Mouse (Mus musculus) embryonic facial prominence, embryonic 14.5 days (tissue): Measurements from ENCODE around the gene Ott. TPM values are rescaled to one million over a fixed set of nuclear protein-coding genes. Genes with fewer than 3 reads are reported as not detected.
"Not testable (repeated sequence)": the region's sequence is repeated elsewhere in the genome, so short reads cannot be mapped to it uniquely, and the experiment has no call there.

ENCODE experiments used
- ATAC-seq: fragments of 200-750 bp; cut with Nextera tagmentation; 2 replicates; pipeline ENCODE4 v1.8.0; 2017; ENCODE audit warnings: low read depth, moderate number of reproducible peaks, moderate TSS enrichment
- DNase-seq: peaks from one replicate; pipeline ENCODE4 v3.0.0-alpha.2; 2015; ENCODE audit warnings: low spot score
- H3K27ac ChIP-seq: fragments of 300-500 bp; sonication (generic); replicated peaks from 2 replicates; pipeline ENCODE4 v1.5.1; 2014; ENCODE audit warnings: low read depth, mild to moderate bottlenecking, low read length, moderate library complexity
- H3K27me3 ChIP-seq: fragments of 300-500 bp; sonication (generic); replicated peaks from 2 replicates; pipeline ENCODE4 v1.6.1; 2014; ENCODE audit warnings: low read length; ENCODE audit not compliant: control insufficient read depth, insufficient read depth
- H3K36me3 ChIP-seq: fragments of 300-500 bp; sonication (generic); 2 replicates; pipeline ENCODE4 v1.6.1; 2014; ENCODE audit warnings: low read length, mixed read lengths; ENCODE audit not compliant: control insufficient read depth, insufficient read depth
- H3K4me1 ChIP-seq: fragments of 300-500 bp; sonication (generic); 2 replicates; pipeline ENCODE4 v1.6.1; 2014; ENCODE audit warnings: antibody characterized with exemption, low read length; ENCODE audit not compliant: control insufficient read depth, insufficient read depth
- H3K4me2 ChIP-seq: fragments of 300-500 bp; sonication (generic); 2 replicates; pipeline ENCODE4 v1.6.1; 2014; ENCODE audit warnings: low read depth, mild to moderate bottlenecking, low read length, moderate library complexity, mixed read lengths
- H3K4me3 ChIP-seq: fragments of 300-500 bp; sonication (generic); 2 replicates; pipeline ENCODE4 v1.5.1; 2014; ENCODE audit warnings: low read depth, mild to moderate bottlenecking, low read length
- H3K9ac ChIP-seq: fragments of 300-500 bp; sonication (generic); 2 replicates; pipeline ENCODE4 v1.6.1; 2014; ENCODE audit warnings: low read depth, mild to moderate bottlenecking, low read length, moderate library complexity, mixed read lengths
- H3K9me3 ChIP-seq: fragments of 300-500 bp; sonication (generic); 2 replicates; pipeline ENCODE4 v1.6.1; 2016; ENCODE audit warnings: low read length; ENCODE audit not compliant: control insufficient read depth
- WGBS: fragments of 180-500 bp; shearing (Covaris S2); extraction: QIAGEN DNeasy Blood & Tissue Kit; methylation state at CpG from one replicate; pipeline ENCODE4 v1.1.7; 2014; 5-methylcytosine and 5-hydroxymethylcytosine counted together
- polyA plus RNA-seq: library from polyadenylated mRNA; unstranded; fragments of >200 nt; fragmentation: Nextera tagmentation; extraction: Ambion mirVana; gene quantifications from 2 replicates; pipeline ENCODE4 v1.2.1, GENCODE M21; 2014

Ott gene
- not detected in 2 replicates for polyA plus RNA-seq

- not testable (repeated sequence) for H3K4me1 ChIP-seq, DNase-seq, ATAC-seq, H3K9ac ChIP-seq, H3K4me3 ChIP-seq, H3K27me3 ChIP-seq, H3K4me2 ChIP-seq, H3K9me3 ChIP-seq, H3K27ac ChIP-seq, H3K36me3 ChIP-seq
- WGBS, result no CpG with 5 or more reads among the region's 5 CpGs
Measured at GRCm38 (mm10) chrX:149073982-149074381, at the start of gene Ott. Gene Ott, plus strand, starts transcription at chrX:149074282.

Other genes with a start within 250 kb of the Ott start
- gene Luzp4, start 216.6 kb upstream of the Ott start, polyA plus RNA-seq, result 0.08 TPM in 1 of 2 replicates, not detected in the other
- not detected in 2 replicates for gene Gm15093, start 198.1 kb downstream of the Ott start, polyA plus RNA-seq